Mouse (Mus musculus) forebrain, embryonic 15.5 days (tissue): ENCODE measurements around the gene Rrp8. TPM values are rescaled to one million over a fixed set of nuclear protein-coding genes. Genes with fewer than 3 reads are reported as not detected.
"Not testable (repeated sequence)": the region's sequence is repeated elsewhere in the genome, so short reads cannot be mapped to it uniquely, and the experiment has no call there.

Source experiments
- ATAC-seq: fragments of 200-750 bp; cut with Nextera tagmentation; replicated peaks from 2 replicates; pipeline ENCODE4 v1.8.0; 2017; ENCODE audit warnings: mild to moderate bottlenecking, moderate TSS enrichment, moderate library complexity
- H3K27ac ChIP-seq: fragments of 300-500 bp; sonication (generic); replicated peaks from 2 replicates; pipeline ENCODE4 v1.5.1; 2015; ENCODE audit warnings: mild to moderate bottlenecking, inconsistent platforms
- H3K27me3 ChIP-seq: fragments of 300-500 bp; sonication (generic); 2 replicates; pipeline ENCODE4 v1.6.1; 2015; ENCODE audit warnings: inconsistent platforms
- H3K36me3 ChIP-seq: fragments of 300-500 bp; sonication (generic); 2 replicates; pipeline ENCODE4 v1.6.1; 2015; ENCODE audit warnings: mild to moderate bottlenecking, inconsistent platforms
- H3K4me1 ChIP-seq: fragments of 300-500 bp; sonication (generic); 2 replicates; pipeline ENCODE4 v1.6.1; 2015; ENCODE audit warnings: inconsistent platforms
- H3K4me2 ChIP-seq: fragments of 300-500 bp; sonication (generic); replicated peaks from 2 replicates; pipeline ENCODE4 v1.6.1; 2015; ENCODE audit warnings: mild to moderate bottlenecking, inconsistent platforms
- H3K4me3 ChIP-seq: fragments of 300-500 bp; sonication (generic); 2 replicates; pipeline ENCODE4 v1.5.1; 2015; ENCODE audit warnings: mild to moderate bottlenecking, inconsistent platforms
- H3K9ac ChIP-seq: fragments of 300-500 bp; sonication (generic); replicated peaks from 2 replicates; pipeline ENCODE4 v1.6.1; 2015; ENCODE audit warnings: mild to moderate bottlenecking, inconsistent platforms
- H3K9me3 ChIP-seq: fragments of 300-500 bp; sonication (generic); 2 replicates; pipeline ENCODE4 v1.6.1; 2016; ENCODE audit warnings: inconsistent platforms
- WGBS: fragments of 180-500 bp; shearing (Covaris S2); methylation state at CpG from one replicate; pipeline ENCODE4 v1.1.7; 2015; ENCODE audit warnings: mixed read lengths; 5-methylcytosine and 5-hydroxymethylcytosine counted together
- polyA plus RNA-seq: library from polyadenylated mRNA; unstranded; fragments of >200 nt; fragmentation: Nextera tagmentation; extraction: Ambion mirVana; gene quantifications from 2 replicates; pipeline ENCODE4 v1.2.1, GENCODE M21; 2015

The Rrp8 gene
- polyA plus RNA-seq, 1 experiment from 2014 or later = 25.8 TPM

DNA sequence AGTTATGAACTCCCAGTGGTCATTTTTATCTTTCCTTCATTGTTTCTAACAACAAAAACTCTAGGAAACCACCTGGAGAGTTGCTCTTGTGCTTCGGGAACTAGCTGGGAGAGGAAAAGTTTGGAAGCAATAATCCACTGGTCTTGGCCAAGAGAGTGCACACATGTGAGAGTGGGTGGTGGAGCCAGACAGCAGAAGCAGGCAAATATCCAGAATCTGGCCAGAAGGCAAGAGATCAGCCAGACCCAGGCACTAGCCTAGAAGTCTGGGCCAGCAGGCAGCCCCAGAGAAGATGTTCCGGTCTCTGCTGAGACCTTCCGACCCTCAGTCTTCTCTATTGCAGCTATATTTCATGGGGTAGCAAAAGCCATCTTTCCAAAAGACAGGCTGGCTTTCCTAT is 32.8 kb upstream of the Rrp8 start:
- Histone ChIP-seq H3K4me1 (peaks cover 49% of the 10 kb centered on the region), H3K4me3 (no peak overlapping the region), H3K27ac (no peak overlapping the region), H3K27me3 (no peaks in the 10 kb centered on the region), H3K36me3 (peaks cover 85% of the 10 kb centered on the region), H3K9me3 (no peaks in the 10 kb centered on the region), H3K4me2 (no peak overlapping the region), H3K9ac (no peak overlapping the region)
- WGBS = 91% methylated on average over 3 of the region's 3 CpGs
- ATAC-seq = no peak

DNA sequence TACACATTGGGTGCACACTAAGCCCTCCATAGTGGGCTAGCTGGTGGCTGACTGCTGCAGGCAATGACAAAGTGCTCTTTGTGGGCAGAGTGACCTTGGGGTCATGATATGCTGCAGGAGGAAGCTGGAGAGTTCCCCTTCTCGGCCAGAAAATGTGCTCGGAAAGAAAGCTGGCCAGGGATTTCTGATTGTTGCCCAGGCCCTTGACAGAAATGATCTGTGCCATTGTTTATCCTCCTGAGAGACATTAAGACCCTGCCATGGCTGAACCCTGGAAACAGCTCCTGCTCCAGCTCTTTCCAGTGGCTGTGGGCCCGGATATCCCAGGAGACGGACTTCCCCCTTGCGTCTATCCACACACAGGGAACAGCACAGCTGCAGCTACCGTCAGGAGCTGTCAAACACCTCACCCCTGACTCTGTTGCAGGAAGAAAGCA is 30.6 kb upstream of the Rrp8 start:
- peaks cover 40% of the 10 kb centered on the region for H3K4me1 ChIP-seq
- 21% methylated on average over 6 of the region's 6 CpGs for WGBS

DNA sequence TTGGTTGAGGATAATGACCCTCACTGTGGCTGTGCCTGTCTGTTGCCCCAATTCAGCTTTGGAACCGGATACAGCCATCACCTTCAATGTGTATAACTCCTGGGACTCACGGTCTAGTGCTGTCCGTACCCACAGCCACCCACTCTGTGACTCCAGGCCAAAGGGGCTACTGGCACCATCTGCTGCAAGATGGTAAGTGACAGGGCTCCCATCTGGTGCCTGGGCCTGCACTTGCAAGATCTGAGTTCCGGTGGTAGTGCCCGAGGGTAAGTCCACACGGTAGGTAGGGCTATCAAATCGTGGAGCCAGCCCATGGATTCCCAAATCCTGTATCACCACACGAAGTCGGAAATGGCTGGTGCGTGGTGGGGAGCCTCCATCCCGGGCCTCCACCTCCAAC is 27.1 kb upstream of the Rrp8 start:
- 90% methylated on average over 11 of the region's 11 CpGs for WGBS
- ATAC-seq = no peak

More for the DNA sequence above, 30.6 kb upstream of the Rrp8 start:
- Histone ChIP-seq H3K9me3 (no peaks in the 10 kb centered on the region), H3K9ac (no peak overlapping the region), H3K27me3 (no peaks in the 10 kb centered on the region), H3K27ac (no peak overlapping the region), H3K4me2 (no peak overlapping the region), H3K4me3 (no peak overlapping the region), H3K36me3 (peaks cover 94% of the 10 kb centered on the region)
- no peak for ATAC-seq

DNA sequence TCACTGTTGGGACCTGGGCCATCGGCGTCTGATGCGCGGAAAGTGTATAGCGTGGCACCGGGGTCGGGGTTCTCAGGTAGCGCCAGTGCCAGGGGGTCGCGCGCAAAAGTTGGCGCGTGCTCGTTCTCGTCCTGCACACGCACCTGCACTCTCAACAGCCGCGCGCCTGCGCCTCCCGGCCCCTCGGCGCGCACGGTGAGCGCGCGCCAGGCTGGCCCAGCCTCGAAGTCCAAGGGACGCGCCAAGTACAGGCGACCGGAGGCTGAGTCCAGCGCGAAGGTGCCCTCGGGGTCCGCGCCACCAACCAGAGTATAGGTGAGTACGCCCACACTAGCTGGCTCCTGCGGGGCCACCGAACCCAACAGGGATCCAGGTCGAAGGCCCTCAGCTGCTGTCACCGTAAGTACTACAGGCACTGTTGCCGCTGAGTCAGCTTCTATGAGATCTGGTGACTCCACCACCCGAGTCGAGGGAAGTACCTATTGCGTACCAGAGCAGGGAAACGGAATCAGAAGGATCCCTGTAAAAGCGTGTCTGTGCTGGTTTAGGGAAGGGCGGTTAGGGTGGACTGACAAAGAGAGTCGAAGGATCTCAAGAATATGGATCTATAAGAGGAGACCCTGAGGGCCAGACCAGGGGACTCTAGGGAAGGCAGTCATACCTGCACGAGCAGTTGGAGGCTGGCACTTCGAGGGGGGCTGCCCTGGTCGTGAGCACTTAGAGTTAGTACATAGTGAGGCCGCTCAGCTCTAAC is 25.5 kb upstream of the Rrp8 start:
- Histone ChIP-seq H3K4me1 (peaks cover 5% of the 10 kb centered on the region; the same call in 1 of the 2 replicates), H3K27ac (no peak overlapping the region), H3K9me3 (no peaks in the 10 kb centered on the region), H3K4me2 (no peak overlapping the region), H3K27me3 (no peaks in the 10 kb centered on the region), H3K4me3 (no peak overlapping the region), H3K9ac (no peak overlapping the region), H3K36me3 (peaks cover 87% of the 10 kb centered on the region)
- 0 out of 2 replicates have a peak, but pooled peaks have one; percentile 6 for ATAC-seq
- 25% methylated on average over 55 of the region's 55 CpGs for WGBS

More for the DNA sequence above, 27.1 kb upstream of the Rrp8 start:
- Histone ChIP-seq H3K27me3 (no peaks in the 10 kb centered on the region), H3K27ac (no peak overlapping the region), H3K36me3 (peaks cover 85% of the 10 kb centered on the region), H3K9ac (no peak overlapping the region), H3K9me3 (no peaks in the 10 kb centered on the region), H3K4me1 (peaks cover 21% of the 10 kb centered on the region), H3K4me2 (no peak overlapping the region), H3K4me3 (no peak overlapping the region)

DNA sequence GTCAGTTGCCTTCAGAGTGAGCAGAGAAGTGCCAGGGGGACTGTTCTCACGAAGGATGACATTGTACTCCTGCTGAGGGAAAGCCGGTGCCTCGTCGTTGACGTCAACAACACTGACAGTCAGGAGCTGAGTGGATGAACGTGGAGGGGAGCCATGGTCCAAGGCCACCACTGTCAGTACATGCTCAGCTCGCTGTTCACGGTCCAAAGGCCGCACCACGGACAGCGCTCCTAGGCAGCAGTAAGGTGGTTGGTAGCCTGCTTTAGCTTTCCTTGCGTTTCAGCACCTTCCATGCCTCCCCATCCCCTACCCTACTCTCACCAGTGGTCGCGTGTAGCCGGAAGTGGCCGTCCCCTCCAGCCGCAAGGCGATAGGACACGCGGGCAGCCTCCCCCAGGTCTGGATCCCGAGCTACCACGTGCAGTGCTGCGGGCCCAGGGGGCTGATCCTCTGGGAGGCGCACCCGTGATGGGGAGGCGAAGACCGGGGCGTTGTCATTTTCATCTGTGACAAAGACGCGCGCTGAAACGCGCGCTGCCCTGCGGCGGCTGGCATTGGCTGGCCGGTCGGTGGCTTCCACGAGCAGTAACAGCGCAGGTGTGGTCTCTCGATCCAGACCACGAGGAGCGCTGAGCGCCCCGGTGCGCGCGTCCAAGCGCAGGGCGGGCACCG is 24.8 kb upstream of the Rrp8 start:
- H3K4me1 ChIP-seq = no peaks in the 10 kb centered on the region
- 23% methylated on average over 51 of the region's 51 CpGs for WGBS
- H3K36me3 ChIP-seq = peaks cover 90% of the 10 kb centered on the region
- no peak overlapping the region for H3K4me3 ChIP-seq
- 0 out of 2 replicates have a peak, but pooled peaks have one; percentile 15 for ATAC-seq
- H3K27ac ChIP-seq = no peak overlapping the region
- H3K9me3 ChIP-seq = no peaks in the 10 kb centered on the region
- H3K27me3 ChIP-seq = no peaks in the 10 kb centered on the region
- H3K4me2 ChIP-seq = no peak overlapping the region
- H3K9ac ChIP-seq = no peak overlapping the region

DNA sequence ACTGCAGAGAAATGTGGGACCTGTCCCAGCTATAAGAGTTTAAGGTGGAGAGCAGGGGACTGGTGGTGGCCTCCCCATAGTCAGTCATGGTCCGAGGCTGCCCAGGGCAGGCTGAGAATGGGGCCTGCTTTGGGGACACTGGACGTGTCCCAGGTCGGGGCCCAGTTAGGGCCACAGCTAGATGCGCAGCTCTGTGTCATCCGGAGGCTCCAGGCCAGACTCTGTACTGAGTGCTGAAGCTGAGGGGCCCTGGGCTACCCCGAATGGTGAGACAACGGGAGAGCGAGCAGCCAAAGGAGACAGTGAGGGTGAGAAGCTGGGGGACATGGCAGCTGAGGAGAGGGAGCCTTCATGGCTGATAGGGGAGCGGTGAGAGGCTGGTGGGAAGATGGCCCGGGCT is 16.1 kb upstream of the Rrp8 start:
- Histone ChIP-seq H3K4me1 (peaks cover 17% of the 10 kb centered on the region), H3K4me3 (no peak overlapping the region), H3K9ac (no peak overlapping the region), H3K27ac (no peak overlapping the region), H3K27me3 (no peaks in the 10 kb centered on the region), H3K4me2 (no peak overlapping the region), H3K36me3 (peaks cover 71% of the 10 kb centered on the region), H3K9me3 (no peaks in the 10 kb centered on the region)
- 93% methylated on average over 10 of the region's 10 CpGs for WGBS
- ATAC-seq = no peak

DNA sequence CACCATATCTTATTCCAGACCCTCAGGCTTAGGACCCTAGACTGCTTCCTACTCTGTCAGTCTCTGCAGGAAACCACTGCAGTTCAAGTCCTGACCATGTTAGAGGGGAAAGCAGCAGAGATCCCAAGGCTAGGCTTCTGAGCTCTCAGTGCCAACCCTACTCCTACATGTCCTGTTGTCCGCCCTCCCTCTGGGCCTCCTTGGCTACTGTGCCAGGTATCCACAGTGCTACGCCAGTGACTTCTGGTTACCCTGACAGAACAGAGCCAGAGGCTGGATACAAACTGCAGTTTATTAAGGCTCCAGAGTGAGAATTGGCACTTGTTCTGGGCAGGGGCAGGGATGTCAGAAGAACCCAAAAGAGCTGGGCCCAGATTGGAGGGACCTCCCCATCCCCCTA is 15.5 kb upstream of the Rrp8 start:
- no peak overlapping the region for H3K4me2 ChIP-seq
- H3K36me3 ChIP-seq = peaks cover 68% of the 10 kb centered on the region
- H3K27me3 ChIP-seq = no peaks in the 10 kb centered on the region
- no peak overlapping the region; the same call in 1 of the 2 replicates for H3K27ac ChIP-seq
- ATAC-seq = peak; percentile 14
- H3K9ac ChIP-seq = no peak overlapping the region
- H3K9me3 ChIP-seq = no peaks in the 10 kb centered on the region
- no peak overlapping the region for H3K4me3 ChIP-seq
- peaks cover 17% of the 10 kb centered on the region for H3K4me1 ChIP-seq
- 89% methylated on average over 2 of the region's 2 CpGs for WGBS

DNA sequence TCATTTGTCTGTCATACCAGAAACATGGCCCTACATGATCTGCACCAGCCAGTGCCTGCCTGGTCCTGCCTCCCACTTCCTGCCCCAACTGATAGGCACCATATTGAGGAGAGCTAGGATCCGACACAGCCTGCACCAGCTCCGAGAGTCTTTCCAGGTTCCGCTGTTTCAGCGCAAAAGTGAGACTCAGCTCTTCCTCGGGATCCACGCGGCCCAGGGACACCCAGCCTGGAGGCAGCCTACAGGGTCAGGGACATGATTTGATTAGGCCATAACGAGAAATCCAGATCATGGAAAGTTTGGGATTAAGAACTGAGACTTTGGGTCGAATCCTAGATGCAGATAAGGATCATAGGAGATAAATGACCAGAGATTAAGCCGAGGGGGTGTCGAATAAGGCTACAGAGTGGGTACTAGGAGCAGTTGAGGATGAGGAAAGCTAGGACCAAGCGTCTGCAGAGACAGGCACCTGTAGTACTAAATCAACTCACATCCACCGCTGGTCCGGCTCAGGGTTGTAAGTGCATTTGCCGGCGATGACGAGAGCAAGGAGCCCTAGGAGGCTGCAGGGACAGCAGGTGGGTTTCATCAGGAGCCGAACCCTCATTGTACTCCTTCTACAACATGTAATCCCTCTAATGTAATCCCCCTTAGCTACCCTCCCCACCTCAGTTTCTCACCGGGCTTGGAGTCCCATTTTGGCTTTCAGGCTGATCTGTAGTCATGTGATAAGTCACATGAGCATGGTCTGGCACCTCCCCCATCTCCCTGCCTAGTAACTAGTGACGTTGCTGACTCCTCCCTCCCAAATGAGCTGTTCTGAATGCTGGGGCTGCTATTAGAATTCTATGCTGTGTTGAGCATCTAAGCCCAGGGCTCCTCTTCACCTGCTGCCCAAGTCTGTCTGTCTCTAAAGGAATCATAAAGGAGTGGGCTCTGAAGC is 14.6 kb upstream of the Rrp8 start, which contains the start of gene Tpp1:
TSS of gene Tpp1 (minus strand) at position 745 of the 943 bp plus-strand sequence.
- H3K4me3 ChIP-seq = peak within 1 kb of the TSS; percentile 42
- no peaks in the 10 kb centered on the region for H3K9me3 ChIP-seq
- peak within 1 kb of the TSS; percentile 53 for H3K27ac ChIP-seq
- no peaks in the 10 kb centered on the region for H3K27me3 ChIP-seq
- WGBS = 19% methylated on average over 20 of the region's 20 CpGs
- H3K36me3 ChIP-seq = peaks cover 66% of the 10 kb centered on the region
- peak within 1 kb of the TSS; percentile 53 for H3K9ac ChIP-seq
- H3K4me2 ChIP-seq = peak within 1 kb of the TSS; percentile 65
- peak; percentile 88 for ATAC-seq
- peaks cover 17% of the 10 kb centered on the region for H3K4me1 ChIP-seq

DNA sequence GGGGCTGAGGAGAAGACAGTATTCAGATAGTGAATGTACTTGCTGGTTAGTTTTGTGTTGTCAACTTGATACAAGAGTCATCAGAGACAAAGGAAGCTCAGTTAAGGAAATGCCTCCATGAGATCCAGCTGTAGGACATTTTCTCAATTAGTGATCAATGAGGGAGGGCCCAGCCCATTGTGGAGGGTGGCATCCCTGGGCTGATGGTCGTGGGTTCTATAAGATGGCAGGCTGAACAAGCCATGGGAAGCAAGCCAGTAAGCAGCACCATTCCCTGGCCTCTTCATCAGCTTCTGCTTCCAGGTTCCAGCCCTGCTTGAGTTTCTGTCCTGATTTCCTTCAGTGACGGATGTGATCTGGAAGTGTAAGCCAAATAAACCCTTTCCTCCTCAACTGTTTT is 10.6 kb upstream of the Rrp8 start:
- no peak overlapping the region for H3K4me3 ChIP-seq
- H3K9ac ChIP-seq = no peak overlapping the region
- peaks cover 38% of the 10 kb centered on the region for H3K36me3 ChIP-seq
- 82% methylated on average over 2 of the region's 2 CpGs for WGBS
- peaks cover 31% of the 10 kb centered on the region for H3K4me1 ChIP-seq
- ATAC-seq = no peak
- H3K27me3 ChIP-seq = no peaks in the 10 kb centered on the region
- H3K9me3 ChIP-seq = no peaks in the 10 kb centered on the region
- no peak overlapping the region for H3K4me2 ChIP-seq
- H3K27ac ChIP-seq = no peak overlapping the region

DNA sequence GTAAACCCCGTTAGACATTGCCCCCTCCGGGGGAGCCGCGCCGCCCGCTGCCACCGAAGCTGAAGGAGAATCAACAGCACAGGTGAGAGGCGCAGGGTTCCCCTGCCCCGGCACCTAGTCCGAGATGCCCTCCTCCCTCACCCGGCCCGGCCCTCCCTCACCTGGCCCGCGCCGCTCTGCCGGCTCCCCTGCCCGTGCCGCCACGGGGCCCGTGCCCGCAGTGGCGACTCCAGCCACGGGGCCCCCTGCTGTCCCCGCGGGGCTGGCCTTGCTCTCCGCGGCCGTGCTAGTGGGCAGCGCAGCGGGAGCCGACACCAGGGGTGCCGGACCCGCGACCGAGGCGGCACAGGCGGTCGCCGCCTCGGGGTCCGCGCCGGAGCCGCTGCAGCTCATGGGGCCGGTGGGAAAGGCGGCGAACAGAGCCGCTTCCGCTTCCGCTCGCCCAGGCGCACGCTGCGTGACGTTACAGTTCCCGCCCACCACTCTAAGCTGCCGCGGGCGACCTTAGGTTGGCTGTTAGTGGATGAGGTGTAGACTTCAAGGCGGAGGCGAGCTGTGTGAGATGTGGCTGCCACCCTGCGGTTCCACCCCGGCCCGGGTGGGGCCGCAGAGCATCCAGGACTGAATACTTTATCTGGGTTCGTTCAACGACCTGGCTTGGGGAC is 6.9 kb upstream of the Rrp8 start, which contains the start of gene Taf10:
TSS of gene Taf10 (minus strand) at position 436 of the 665 bp plus-strand sequence.
- Histone ChIP-seq H3K9me3 (no peaks in the 10 kb centered on the region), H3K36me3 (peaks cover 56% of the 10 kb centered on the region), H3K27ac (peak within 1 kb of the TSS; percentile 88), H3K4me1 (peaks cover 18% of the 10 kb centered on the region), H3K9ac (peak within 1 kb of the TSS; percentile 90), H3K4me2 (peak within 1 kb of the TSS; percentile 93), H3K27me3 (no peaks in the 10 kb centered on the region), H3K4me3 (peak within 1 kb of the TSS; percentile 98)
- peak; percentile 97 for ATAC-seq
- under 1% methylated on average over 66 of the region's 67 CpGs for WGBS

DNA sequence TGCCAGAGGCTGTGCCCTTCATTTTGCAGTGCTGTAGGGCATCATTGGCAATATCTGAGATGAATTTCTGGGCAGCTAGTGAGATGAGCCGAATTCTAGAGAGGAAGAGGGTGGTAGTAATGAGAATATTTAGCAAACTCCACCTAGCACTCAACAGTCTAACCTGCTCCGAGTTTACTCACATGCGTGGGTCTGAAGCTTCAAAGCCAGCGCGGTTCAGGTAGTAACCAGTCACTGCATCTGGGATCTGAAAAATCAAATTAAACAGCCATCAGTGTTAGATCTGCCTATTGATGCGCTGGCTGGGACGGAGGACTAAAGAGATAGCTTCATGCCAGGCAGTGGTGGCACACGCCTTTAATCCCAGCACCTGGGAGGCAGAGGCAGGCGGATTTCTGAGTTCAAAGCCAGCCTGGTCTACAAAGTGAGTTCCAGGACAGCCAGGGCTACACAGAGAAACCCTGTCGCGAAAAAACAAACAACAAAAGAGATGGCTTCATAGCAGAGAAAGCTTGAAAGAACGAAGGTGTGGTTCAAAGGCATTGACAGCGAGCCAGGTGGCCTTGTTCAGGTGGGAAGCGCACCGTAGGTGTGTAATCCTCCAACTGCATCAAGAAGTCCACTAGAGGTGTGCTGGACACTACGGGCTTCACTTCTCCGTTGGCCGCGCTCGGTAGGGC is 6.2 kb upstream of the Rrp8 start:
- peak overlapping the region; percentile 98 for H3K4me3 ChIP-seq
- H3K27ac ChIP-seq, H3K9me3 ChIP-seq, H3K27me3 ChIP-seq, ATAC-seq: not testable (repeated sequence)
- H3K9ac ChIP-seq = peak overlapping the region; percentile 90
- peak overlapping the region; percentile 93 for H3K4me2 ChIP-seq
- peaks cover 24% of the 10 kb centered on the region for H3K4me1 ChIP-seq
- H3K36me3 ChIP-seq = peaks cover 51% of the 10 kb centered on the region
- WGBS = 36% methylated on average over 20 of the region's 20 CpGs
